Mouse (Mus musculus) limb, embryonic 11.5 days (tissue): ENCODE data around the gene Fam187b. TPM values are rescaled to one million over a fixed set of nuclear protein-coding genes. Genes with fewer than 3 reads are reported as not detected.
A peak's percentile ranks its signal among the peaks of the same experiment; 100 is the strongest.

Source experiments
- ATAC-seq: fragments of 200-750 bp; cut with Nextera tagmentation; 2 replicates; pipeline ENCODE4 v1.8.0; 2017; ENCODE audit warnings: low read depth; ENCODE audit not compliant: insufficient number of reproducible peaks, low FRiP score, low TSS enrichment
- DNase-seq: peaks from one replicate; pipeline ENCODE4 v3.0.0-alpha.2; 2015; ENCODE audit warnings: low spot score
- H3K27ac ChIP-seq: fragments of 300-500 bp; sonication (generic); replicated peaks from 2 replicates; pipeline ENCODE4 v1.5.1; 2014; ENCODE audit warnings: low read depth, mild to moderate bottlenecking, low read length
- H3K27me3 ChIP-seq: fragments of 300-500 bp; sonication (generic); 2 replicates; pipeline ENCODE4 v1.6.1; 2014; ENCODE audit warnings: mild to moderate bottlenecking, low read length, mixed read lengths; ENCODE audit not compliant: control insufficient read depth, insufficient read depth
- H3K36me3 ChIP-seq: fragments of 300-500 bp; sonication (generic); 2 replicates; pipeline ENCODE4 v1.6.1; 2014; ENCODE audit warnings: mild to moderate bottlenecking, low read length, moderate library complexity, mixed read lengths; ENCODE audit not compliant: control insufficient read depth, insufficient read depth
- H3K4me1 ChIP-seq: fragments of 300-500 bp; sonication (generic); 2 replicates; pipeline ENCODE4 v1.6.1; 2014; ENCODE audit warnings: low read length, mixed read lengths; ENCODE audit not compliant: control insufficient read depth, insufficient read depth
- H3K4me2 ChIP-seq: fragments of 300-500 bp; sonication (generic); 2 replicates; pipeline ENCODE4 v1.6.1; 2014; ENCODE audit warnings: low read depth, mild to moderate bottlenecking, moderate library complexity; ENCODE audit not compliant: severe bottlenecking
- H3K4me3 ChIP-seq: fragments of 300-500 bp; sonication (generic); 2 replicates; pipeline ENCODE4 v1.5.1; 2014; ENCODE audit warnings: low read depth, low read length
- H3K9ac ChIP-seq: fragments of 300-500 bp; sonication (generic); 2 replicates; pipeline ENCODE4 v1.6.1; 2014; ENCODE audit warnings: mild to moderate bottlenecking, low read length
- H3K9me3 ChIP-seq: fragments of 300-500 bp; sonication (generic); 2 replicates; pipeline ENCODE4 v1.6.1; 2016; ENCODE audit warnings: low read length; ENCODE audit not compliant: control insufficient read depth
- WGBS: fragments of 180-500 bp; shearing (Covaris S2); extraction: QIAGEN DNeasy Blood & Tissue Kit; methylation state at CpG from one replicate; pipeline ENCODE4 v1.1.7; 2014; 5-methylcytosine and 5-hydroxymethylcytosine counted together
- polyA plus RNA-seq: library from polyadenylated mRNA; unstranded; fragments of >200 nt; fragmentation: Nextera tagmentation; extraction: Ambion mirVana; gene quantifications from 2 replicates; pipeline ENCODE4 v1.2.1, GENCODE M21; 2014

The Fam187b gene
- polyA plus RNA-seq, 1 experiment from 2014 or later = 1.2 TPM

DNA sequence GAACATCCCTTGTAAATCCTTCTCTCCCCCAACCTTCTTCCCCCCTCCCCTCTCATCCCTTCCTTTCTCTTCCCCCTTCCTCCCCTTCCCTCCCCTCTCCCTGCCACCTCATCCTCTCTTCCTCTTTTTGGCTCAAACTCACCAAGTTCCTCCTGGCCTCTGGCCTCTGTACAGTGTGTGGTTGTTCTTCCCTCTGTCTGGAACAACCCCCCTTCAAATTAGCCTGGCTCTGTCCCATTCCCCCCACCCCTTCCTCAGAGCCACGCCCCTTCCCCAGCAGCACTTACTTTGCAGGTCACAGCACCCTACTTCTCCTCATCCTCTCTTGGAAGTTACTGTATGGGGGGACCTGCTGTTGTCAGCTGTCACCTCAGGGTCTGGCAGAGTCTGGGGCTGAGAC lies 34.6 kb downstream of the Fam187b start:
- H3K4me2 ChIP-seq = no peak overlapping the region
- H3K4me1 ChIP-seq = no peaks in the 10 kb centered on the region
- H3K4me3 ChIP-seq = no peak overlapping the region
- 69% methylated on average over 1 of the region's 1 CpGs for WGBS
- H3K27me3 ChIP-seq = no peaks in the 10 kb centered on the region
- no peak overlapping the region for H3K9ac ChIP-seq
- H3K9me3 ChIP-seq = no peaks in the 10 kb centered on the region
- peak; percentile 36; the same call in 1 of the 2 replicates for ATAC-seq
- H3K36me3 ChIP-seq = no peaks in the 10 kb centered on the region
- no peak for DNase-seq
- H3K27ac ChIP-seq = no peak overlapping the region

DNA sequence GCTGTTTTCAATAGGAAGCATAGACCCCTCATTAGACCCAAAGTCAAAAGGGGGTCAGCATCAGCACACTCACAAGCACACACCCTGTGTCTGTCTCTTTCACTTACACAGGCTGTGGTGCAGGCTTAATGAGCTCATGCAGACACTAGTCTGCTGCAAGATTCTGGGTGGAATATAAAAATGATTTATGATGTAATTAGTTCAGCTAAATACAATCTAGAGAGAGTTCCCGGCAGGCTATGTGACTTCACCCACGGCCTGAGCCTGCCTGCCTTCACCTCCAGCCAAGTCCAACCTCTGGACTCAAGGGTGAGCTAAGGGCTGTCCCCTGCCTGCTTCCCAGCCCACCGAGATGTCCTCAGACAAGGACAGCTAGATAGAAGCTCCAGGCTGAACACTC lies 35.3 kb downstream of the Fam187b start:
- Histone ChIP-seq H3K27ac (no peak overlapping the region), H3K4me1 (no peaks in the 10 kb centered on the region), H3K36me3 (no peaks in the 10 kb centered on the region), H3K4me2 (no peak overlapping the region), H3K27me3 (no peaks in the 10 kb centered on the region), H3K4me3 (no peak overlapping the region), H3K9me3 (no peaks in the 10 kb centered on the region), H3K9ac (no peak overlapping the region)
- ATAC-seq = peak; percentile 67; the same call in 1 of the 2 replicates
- DNase-seq = peak; percentile 33
- WGBS = 14% methylated on average over 3 of the region's 3 CpGs

GRCm38 (mm10) chr7:31012971-31013370 lies 39.4 kb downstream of the Fam187b start:
- no peak for ATAC-seq
- no peaks in the 10 kb centered on the region for H3K9me3 ChIP-seq
- H3K9ac ChIP-seq = no peak overlapping the region
- no peak for DNase-seq
- 81% methylated on average over 5 of the region's 5 CpGs for WGBS
- H3K4me3 ChIP-seq = no peak overlapping the region
- H3K4me2 ChIP-seq = no peak overlapping the region
- H3K27me3 ChIP-seq = no peaks in the 10 kb centered on the region
- H3K36me3 ChIP-seq = no peaks in the 10 kb centered on the region
- H3K4me1 ChIP-seq = 0 out of 2 replicates have a peak, but pooled peaks cover 4% of the 10 kb centered on the region
- no peak overlapping the region for H3K27ac ChIP-seq

DNA sequence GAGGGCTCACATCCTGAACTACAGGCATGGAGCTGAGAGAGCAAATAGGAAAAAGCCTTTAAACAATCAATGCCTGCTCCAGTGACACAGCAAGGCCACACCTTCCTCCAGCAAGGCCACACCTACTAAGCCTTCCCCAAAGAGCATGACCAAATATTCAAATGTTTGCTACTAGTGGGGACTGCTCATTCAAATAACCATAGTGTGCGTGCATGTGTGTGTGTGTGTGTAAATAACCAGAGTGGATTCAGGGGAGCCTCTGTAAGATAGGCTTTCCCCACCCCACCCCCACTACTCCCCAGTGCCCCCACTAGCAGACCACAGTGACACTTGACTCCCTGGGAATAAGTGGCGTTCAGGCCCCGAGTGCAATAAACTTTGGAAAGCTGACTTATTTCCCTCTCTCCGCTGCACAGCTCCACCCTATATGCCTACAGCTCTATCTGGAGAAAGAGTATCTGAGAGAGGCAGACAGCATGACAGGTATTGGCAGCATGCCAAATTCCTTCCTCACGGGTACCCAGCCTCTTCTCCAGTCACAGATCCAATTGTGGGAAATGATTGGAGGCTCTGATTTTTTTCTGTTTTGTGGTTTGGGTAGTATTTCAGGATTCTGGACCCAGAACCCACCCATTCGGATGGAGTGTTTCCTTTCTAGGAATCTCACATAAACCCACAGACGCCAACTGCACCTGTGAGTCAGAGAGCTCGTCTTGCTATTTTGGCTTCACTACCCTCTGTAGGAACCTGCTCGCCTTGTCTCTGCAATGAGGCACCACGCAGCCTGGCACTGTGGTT lies 43.7 kb downstream of the Fam187b start:
- 56% methylated on average over 10 of the region's 10 CpGs for WGBS

GRCm38 (mm10) chr7:31028609-31029008 lies 55.0 kb downstream of the Fam187b start:
- no peaks in the 10 kb centered on the region for H3K9me3 ChIP-seq
- H3K9ac ChIP-seq = no peak overlapping the region
- H3K4me1 ChIP-seq = no peaks in the 10 kb centered on the region
- H3K27ac ChIP-seq = no peak overlapping the region
- no peaks in the 10 kb centered on the region for H3K27me3 ChIP-seq
- no peak overlapping the region for H3K4me3 ChIP-seq
- WGBS = 77% methylated on average over 8 of the region's 8 CpGs
- H3K36me3 ChIP-seq = no peaks in the 10 kb centered on the region
- DNase-seq = no peak
- no peak overlapping the region for H3K4me2 ChIP-seq
- ATAC-seq = no peak

More for the DNA sequence above, 43.7 kb downstream of the Fam187b start:
- no peak overlapping the region for H3K4me3 ChIP-seq
- 0 out of 2 replicates have a peak, but pooled peaks cover 4% of the 10 kb centered on the region for H3K4me1 ChIP-seq
- DNase-seq = no peak
- H3K27ac ChIP-seq = no peak overlapping the region
- ATAC-seq = peak; percentile 65
- H3K36me3 ChIP-seq = no peaks in the 10 kb centered on the region
- no peaks in the 10 kb centered on the region for H3K9me3 ChIP-seq
- no peak overlapping the region for H3K4me2 ChIP-seq
- H3K9ac ChIP-seq = no peak overlapping the region
- no peaks in the 10 kb centered on the region for H3K27me3 ChIP-seq

DNA sequence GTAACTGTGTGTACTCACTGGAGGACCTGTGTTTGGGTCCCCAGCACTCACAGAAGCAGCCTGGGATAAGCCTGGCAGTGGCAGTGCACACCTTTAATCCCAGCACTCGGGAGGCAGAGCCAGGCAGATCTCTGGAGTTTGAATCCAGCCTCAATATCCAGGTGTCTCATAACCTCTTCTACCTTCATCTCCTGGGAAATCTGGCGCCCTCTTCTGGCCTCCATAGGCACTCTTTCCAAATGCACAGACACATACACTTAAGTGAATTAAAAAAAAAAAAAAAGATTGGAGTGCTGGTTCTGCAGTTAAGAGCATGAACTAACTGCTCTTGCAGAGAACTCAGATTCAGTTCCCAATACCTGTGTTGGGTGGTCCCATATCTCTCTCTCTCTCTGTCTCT lies 57.1 kb downstream of the Fam187b start:
- DNase-seq (no peak), ATAC-seq (no peak)
- Histone ChIP-seq H3K4me3 (no peak overlapping the region), H3K9me3 (no peaks in the 10 kb centered on the region), H3K4me2 (no peak overlapping the region), H3K27me3 (no peaks in the 10 kb centered on the region), H3K27ac (no peak overlapping the region), H3K36me3 (no peaks in the 10 kb centered on the region), H3K4me1 (no peaks in the 10 kb centered on the region), H3K9ac (no peak overlapping the region)
- WGBS = 73% methylated on average over 2 of the region's 2 CpGs

DNA sequence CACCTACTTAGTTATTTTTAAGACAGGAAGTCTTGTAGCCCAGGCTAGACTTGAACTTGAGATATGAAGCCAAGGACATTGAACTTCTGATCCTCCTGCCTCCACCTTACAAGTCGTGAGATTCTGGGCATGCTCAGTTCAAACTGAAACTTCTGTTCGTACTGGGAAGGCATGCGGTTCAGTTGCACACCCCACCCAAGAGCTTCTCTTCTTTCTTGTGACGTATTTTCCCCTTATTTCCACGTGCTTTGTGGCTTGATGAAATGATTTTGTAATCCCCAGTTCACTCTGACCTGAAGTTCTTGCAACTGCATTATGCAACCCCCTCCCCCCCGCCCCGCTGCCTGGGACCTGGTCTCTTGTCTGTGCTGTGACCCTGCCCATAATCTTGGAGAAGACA lies 58.1 kb downstream of the Fam187b start:
- no peaks in the 10 kb centered on the region for H3K27me3 ChIP-seq
- no peaks in the 10 kb centered on the region for H3K36me3 ChIP-seq
- no peak overlapping the region for H3K4me3 ChIP-seq
- no peak overlapping the region for H3K27ac ChIP-seq
- 84% methylated on average over 7 of the region's 7 CpGs for WGBS
- no peak overlapping the region for H3K4me2 ChIP-seq
- ATAC-seq (no peak), DNase-seq (no peak)
- H3K9me3 ChIP-seq = no peaks in the 10 kb centered on the region
- no peak overlapping the region for H3K9ac ChIP-seq
- H3K4me1 ChIP-seq = no peaks in the 10 kb centered on the region

GRCm38 (mm10) chr7:31033409-31034165 lies 60.0 kb downstream of the Fam187b start:
- H3K27ac ChIP-seq = no peak overlapping the region
- H3K9me3 ChIP-seq = no peaks in the 10 kb centered on the region
- DNase-seq (no peak), ATAC-seq (no peak)
- H3K27me3 ChIP-seq = no peaks in the 10 kb centered on the region
- no peak overlapping the region for H3K9ac ChIP-seq
- WGBS = 74% methylated on average over 9 of the region's 9 CpGs
- H3K4me2 ChIP-seq = no peak overlapping the region
- no peaks in the 10 kb centered on the region for H3K36me3 ChIP-seq
- H3K4me3 ChIP-seq = no peak overlapping the region
- H3K4me1 ChIP-seq = no peaks in the 10 kb centered on the region
